Mouse (Mus musculus) C2C12 (cell line): ENCODE data around the gene Gm17428. TPM values are rescaled to one million over a fixed set of nuclear protein-coding genes. Genes with fewer than 3 reads are reported as not detected.

Source experiments
- H3K27me3 ChIP-seq: one replicate; pipeline ENCODE4 v1.6.1; 2011; ENCODE audit not compliant: control insufficient read depth, insufficient read depth, insufficient read length
- H3K36me3 ChIP-seq: one replicate; pipeline ENCODE4 v1.6.1; 2011; ENCODE audit not compliant: control insufficient read depth, insufficient read depth
- H3K4me3 ChIP-seq: one replicate; pipeline ENCODE4 v1.5.1; 2011; ENCODE audit warnings: mild to moderate bottlenecking, control low read depth; ENCODE audit not compliant: poor library complexity, insufficient read depth, severe bottlenecking
- H3K79me2 ChIP-seq: one replicate; pipeline ENCODE4 v1.6.1; 2011; ENCODE audit not compliant: control insufficient read depth, insufficient read depth
- H3K79me3 ChIP-seq: one replicate; pipeline ENCODE4 v1.6.1; 2011; ENCODE audit warnings: low read depth, control low read depth
- H3ac ChIP-seq: one replicate; pipeline ENCODE3; 2011; ENCODE audit warnings: low read depth; ENCODE audit not compliant: control insufficient read depth, insufficient read length
- CEBPB ChIP-seq: IDR thresholded peaks from one replicate; pipeline ENCODE4 v1.6.1; 2011; ENCODE audit warnings: low read depth, mild to moderate bottlenecking, control low read depth, moderate library complexity
- CTCF ChIP-seq: IDR thresholded peaks from one replicate; pipeline ENCODE4 v1.5.1; 2011; ENCODE audit not compliant: control insufficient read depth, insufficient read depth, insufficient read length
- FOSL1 ChIP-seq: IDR thresholded peaks from one replicate; pipeline ENCODE4 v1.8.0; 2011; ENCODE audit warnings: mild to moderate bottlenecking, low read length; ENCODE audit not compliant: poor library complexity, insufficient read depth, severe bottlenecking
- MAX ChIP-seq: IDR thresholded peaks from one replicate; pipeline ENCODE4 v1.6.1; 2011; ENCODE audit warnings: mild to moderate bottlenecking, control low read depth
- MYOD1 ChIP-seq: IDR thresholded peaks from one replicate; pipeline ENCODE4 v1.6.1; 2011; ENCODE audit warnings: low read depth; ENCODE audit not compliant: control insufficient read depth, insufficient read length
- MYOG ChIP-seq: IDR thresholded peaks from one replicate; pipeline ENCODE4 v1.6.1; 2011; ENCODE audit not compliant: control insufficient read depth, insufficient read length; ENCODE audit errors: extremely low read depth
- USF1 ChIP-seq: IDR thresholded peaks from one replicate; pipeline ENCODE4 v1.6.1; 2011; ENCODE audit warnings: low read depth, mild to moderate bottlenecking, control low read depth, moderate library complexity
- polyA plus RNA-seq: library from polyadenylated mRNA; unstranded; fragments of >200 nt; fragmentation: generic; extraction: Trizol; gene quantifications from one replicate; pipeline ENCODE4 v1.2.1, GENCODE M21; 2012; ENCODE audit warnings: missing spikeins

Gm17428 gene
- polyA plus RNA-seq, 1 experiment = not detected

DNA sequence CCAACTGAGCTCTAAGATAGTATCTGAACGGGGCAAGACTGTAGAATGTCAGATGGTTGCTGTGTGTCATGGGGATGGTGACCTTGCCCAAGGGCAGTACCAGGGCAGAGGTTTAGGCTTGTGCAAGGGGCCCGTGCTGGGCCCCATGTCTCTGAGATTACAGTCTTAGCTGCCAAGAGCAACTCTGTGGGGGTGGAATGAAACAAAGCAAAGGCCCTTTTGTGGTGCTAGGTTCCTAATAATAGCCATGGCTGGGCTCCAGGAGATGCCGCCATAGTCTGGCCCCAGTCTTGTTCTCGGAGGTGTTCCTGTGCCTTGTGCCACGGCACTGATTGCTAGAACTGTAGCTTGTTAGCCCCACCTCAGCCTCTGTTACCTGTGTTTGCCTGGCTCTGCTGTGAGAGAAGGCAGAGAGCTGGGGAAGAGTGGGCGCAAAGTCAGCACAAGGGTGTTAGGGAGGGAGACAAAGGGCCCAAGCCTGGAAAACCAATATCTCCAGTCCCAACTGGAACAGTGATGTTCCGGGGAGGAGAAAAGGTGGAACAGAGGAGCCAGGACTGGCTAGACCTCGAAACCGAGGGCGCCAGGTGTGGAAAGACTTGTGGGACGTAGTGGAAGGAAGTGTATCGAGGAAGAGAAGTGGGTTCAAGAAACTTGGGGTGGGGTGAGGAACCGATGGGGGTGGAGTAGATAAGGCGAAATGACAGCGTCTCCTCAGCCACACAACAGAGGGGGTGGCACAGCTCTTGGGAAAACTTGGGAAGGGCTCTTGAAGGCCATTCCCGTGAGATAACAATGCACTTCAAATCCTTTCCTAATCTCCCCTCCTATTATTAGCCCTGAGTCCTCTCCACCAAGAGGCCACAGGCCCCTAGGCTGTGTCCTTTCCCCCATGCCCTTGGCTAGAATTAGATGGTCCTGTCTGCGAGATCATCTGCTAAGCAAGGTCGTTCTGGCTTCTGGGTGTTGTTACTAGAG is 27.4 kb downstream of the Gm17428 start:
- Histone ChIP-seq H3K36me3 (no peaks in the 10 kb centered on the region), H3K27me3 (no peaks in the 10 kb centered on the region), H3K4me3 (no peak overlapping the region), H3ac (no peak overlapping the region), H3K79me2 (no peaks in the 10 kb centered on the region), H3K79me3 (no peaks in the 10 kb centered on the region)
- no peak for TF ChIP-seq MYOD1
- no peak for TF ChIP-seq MAX
- TF ChIP-seq MYOG = no peak
- TF ChIP-seq FOSL1 = no peak
- no peak for TF ChIP-seq USF1
- no peak for TF ChIP-seq CEBPB
- TF ChIP-seq CTCF = no peak

GRCm38 (mm10) chr14:55005506-55005905 is 28.8 kb downstream of the Gm17428 start:
- H3ac ChIP-seq = no peak overlapping the region
- no peak for TF ChIP-seq CEBPB
- no peak for TF ChIP-seq MYOD1
- no peak for TF ChIP-seq MYOG
- no peak for TF ChIP-seq CTCF
- no peak for TF ChIP-seq MAX
- TF ChIP-seq FOSL1 = no peak
- TF ChIP-seq USF1 = no peak
- no peaks in the 10 kb centered on the region for H3K79me2 ChIP-seq
- H3K4me3 ChIP-seq = no peak overlapping the region
- no peaks in the 10 kb centered on the region for H3K79me3 ChIP-seq
- no peaks in the 10 kb centered on the region for H3K36me3 ChIP-seq
- no peaks in the 10 kb centered on the region for H3K27me3 ChIP-seq

DNA sequence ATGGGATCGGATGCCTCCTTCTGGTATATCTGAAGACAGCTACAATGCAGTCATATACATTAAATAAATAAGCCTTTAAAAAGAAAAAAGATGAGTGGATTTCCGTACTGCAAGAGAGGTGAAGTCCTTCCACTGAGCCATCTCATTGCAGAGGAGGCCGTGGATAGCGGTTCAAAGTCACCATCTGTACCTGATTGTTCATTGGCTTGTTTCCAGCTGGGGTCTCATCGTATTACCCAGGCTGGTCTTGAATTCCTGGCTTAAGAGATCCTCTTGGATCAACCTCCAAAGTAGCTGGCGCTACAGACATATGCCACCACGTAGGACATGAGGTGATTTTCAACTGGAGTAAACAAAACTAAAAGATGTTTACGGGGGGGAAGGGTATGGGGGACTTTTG is 29.2 kb downstream of the Gm17428 start:
- TF ChIP-seq USF1 (no peak), MYOG (no peak), MYOD1 (no peak), MAX (no peak), CEBPB (no peak), FOSL1 (no peak), CTCF (no peak)
- Histone ChIP-seq H3K79me2 (no peaks in the 10 kb centered on the region), H3K27me3 (no peaks in the 10 kb centered on the region), H3K4me3 (no peak overlapping the region), H3K36me3 (no peaks in the 10 kb centered on the region), H3ac (no peak overlapping the region), H3K79me3 (no peaks in the 10 kb centered on the region)

GRCm38 (mm10) chr14:55006541-55006940 is 29.8 kb downstream of the Gm17428 start:
- no peaks in the 10 kb centered on the region for H3K27me3 ChIP-seq
- TF ChIP-seq MYOG = no peak
- no peak for TF ChIP-seq USF1
- TF ChIP-seq MAX = no peak
- no peak for TF ChIP-seq FOSL1
- TF ChIP-seq CEBPB = no peak
- TF ChIP-seq MYOD1 = no peak
- no peak for TF ChIP-seq CTCF
- no peak overlapping the region for H3ac ChIP-seq
- H3K36me3 ChIP-seq = no peaks in the 10 kb centered on the region
- H3K79me2 ChIP-seq = no peaks in the 10 kb centered on the region
- H3K79me3 ChIP-seq = no peaks in the 10 kb centered on the region
- H3K4me3 ChIP-seq = no peak overlapping the region

DNA sequence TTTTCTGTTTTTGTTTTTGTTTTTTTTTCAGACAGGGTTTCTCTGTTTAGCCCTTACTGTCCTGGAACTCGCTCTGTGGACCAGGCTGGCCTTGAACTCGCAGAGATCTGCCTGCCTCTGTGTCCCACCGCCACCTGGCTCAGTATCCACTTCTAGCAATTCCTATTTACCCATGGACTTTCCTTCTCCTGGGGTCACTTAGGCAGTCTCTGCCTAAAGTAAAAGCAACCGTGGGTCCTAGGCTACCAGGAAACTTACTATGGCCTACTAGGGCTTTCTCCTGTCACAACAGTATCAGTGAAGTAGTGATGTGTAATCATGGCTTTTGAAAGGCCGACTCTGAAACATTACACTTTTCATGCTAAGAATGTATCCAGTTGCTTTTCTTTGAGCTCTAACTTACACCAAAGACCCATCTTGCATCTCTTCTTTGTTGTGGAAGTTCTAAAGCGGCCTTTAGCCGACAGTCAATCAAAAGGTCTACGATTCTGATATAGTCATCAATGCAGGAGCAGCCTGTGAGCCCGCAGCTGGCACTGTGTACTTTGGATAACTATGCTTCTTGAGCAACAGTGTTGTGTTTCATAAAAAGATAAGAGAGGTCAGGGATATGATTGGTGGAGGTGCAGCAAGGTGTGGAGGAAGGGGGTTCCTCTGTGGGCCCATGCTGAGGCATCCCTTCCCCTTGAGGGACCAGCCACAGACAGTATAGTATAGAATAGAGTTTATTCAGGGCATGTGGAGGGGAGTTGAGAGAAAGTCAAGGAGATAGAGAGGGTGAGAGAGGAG is 30.6 kb downstream of the Gm17428 start:
- Histone ChIP-seq H3K4me3 (no peak overlapping the region), H3K79me2 (no peaks in the 10 kb centered on the region), H3K79me3 (no peaks in the 10 kb centered on the region), H3K27me3 (no peaks in the 10 kb centered on the region), H3K36me3 (no peaks in the 10 kb centered on the region), H3ac (no peak overlapping the region)
- TF ChIP-seq MYOG = no peak
- TF ChIP-seq FOSL1 = no peak
- TF ChIP-seq MAX = no peak
- no peak for TF ChIP-seq CEBPB

GRCm38 (mm10) chr14:55008417-55008816 is 31.7 kb downstream of the Gm17428 start:
- Histone ChIP-seq H3K36me3 (no peaks in the 10 kb centered on the region), H3K79me3 (no peaks in the 10 kb centered on the region), H3K4me3 (no peak overlapping the region), H3K79me2 (no peaks in the 10 kb centered on the region), H3ac (no peak overlapping the region), H3K27me3 (no peaks in the 10 kb centered on the region)
- TF ChIP-seq MYOD1 = no peak
